Mouse (Mus musculus) Patski (cell line): ENCODE measurements around the gene Pgpep1. TPM values are rescaled to one million over a fixed set of nuclear protein-coding genes. Genes with fewer than 3 reads are reported as not detected.

Source experiments
- ATAC-seq: fragments of 100-300 bp; one replicate; pipeline ENCODE4 v1.8.0; 2021
- CTCF ChIA-PET: fragments of 350-600 bp; sonication (Branson Sonifier 250); formaldehyde crosslinking; loops from one replicate; lab custom pipeline; 2022; ENCODE audit warnings: inconsistent platforms; lab: Charles Lee
- POLR2A ChIA-PET: fragments of 350-600 bp; sonication (Branson Sonifier 250); formaldehyde crosslinking; loops from one replicate; lab custom pipeline; 2022; ENCODE audit warnings: antibody characterized with exemption, inconsistent platforms; lab: Charles Lee
- DNase-seq: peaks from one replicate; pipeline ENCODE4 v3.0.0-alpha.2; 2011; ENCODE audit warnings: low read depth, low spot score
- H3K27me3 ChIP-seq: fragments of 371-371 bp; one replicate; pipeline ENCODE4 v1.5.1; 2021
- CTCF ChIP-seq: fragments of 100-300 bp; IDR thresholded peaks from one replicate; pipeline ENCODE4 v1.5.1; 2021
- in situ Hi-C: fragments of 300-500 bp; cut with MboI; formaldehyde crosslinking; loops from 3 replicates; pipeline ENCODE4 v1.11.1; 2018; ENCODE audit warnings: low pct_unique_long_range_greater_than_20kb, mixed read lengths
- polyA plus RNA-seq: library from polyadenylated mRNA; unstranded; gene quantifications from one replicate; pipeline ENCODE4 v1.2.3, GENCODE M21; 2021

The Pgpep1 gene
- 116 TPM for polyA plus RNA-seq

DNA sequence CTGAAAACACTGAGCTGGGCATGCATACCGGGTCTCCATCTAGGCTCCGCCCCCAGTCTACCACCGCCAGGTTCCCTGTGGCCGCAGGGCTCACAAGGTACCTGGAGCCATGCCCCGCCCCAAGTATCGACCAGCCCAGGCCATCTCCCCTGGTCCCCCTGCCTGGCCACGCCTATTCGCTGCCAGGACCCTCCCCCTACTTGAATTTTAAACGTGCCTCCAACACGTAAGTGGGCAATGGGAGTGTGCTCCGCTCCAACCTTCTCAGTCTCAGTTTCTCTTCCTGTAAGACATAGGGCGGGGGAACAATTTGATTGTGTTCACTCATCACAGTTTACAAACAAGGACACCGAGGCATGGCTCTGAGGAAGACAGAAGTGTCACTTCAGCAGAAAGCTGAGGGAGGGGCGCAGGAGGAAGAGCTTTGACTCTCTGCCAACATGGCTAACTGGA is at the start of gene Pgpep1:
Pgpep1 (minus strand) TSS at position 116 of the 453 bp plus-strand sequence.
- DNase-seq (no peak), ATAC-seq (no peak)
- in situ Hi-C loops: loop anchor here (10.0 kb wide), 1 partner anchor 45 kb away; the partner anchor contains the start of gene Lrrc25
- POLR2A ChIA-PET: interaction anchor here (0.7 to 1.3 kb wide), 3 partner anchors 10 to 29 kb away, joined by 3 to 8 read pairs (median 4); no protein-coding TSS in a partner anchor
- TF ChIP-seq CTCF: no peak
- CTCF ChIA-PET: interaction anchor here (1.4 to 1.8 kb wide), 2 partner anchors 10 to 41 kb away, joined by 3 to 4 read pairs; no protein-coding TSS in a partner anchor
- H3K27me3 ChIP-seq: no peaks in the 10 kb centered on the region

DNA sequence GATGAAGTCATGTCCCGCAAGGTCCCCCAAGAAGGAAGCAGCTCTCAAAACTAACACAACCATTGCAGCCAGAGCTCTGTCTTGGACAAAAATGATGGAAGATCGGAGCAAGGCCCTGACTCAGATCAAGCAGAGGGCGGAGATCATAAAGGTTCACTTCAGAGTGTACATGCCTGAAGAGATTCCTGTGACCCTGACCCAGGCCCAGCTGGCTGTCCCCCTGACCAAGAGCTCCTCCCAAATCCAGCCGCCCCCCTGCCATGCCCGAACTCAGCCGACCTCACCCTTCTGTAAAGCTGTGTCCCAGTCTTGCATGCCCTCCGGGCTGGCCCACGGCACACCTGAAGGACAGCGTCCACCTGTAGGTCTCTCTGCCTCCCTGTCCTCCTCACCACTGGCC is 49.6 kb upstream of the Pgpep1 start:
- no peak for TF ChIP-seq CTCF
- ATAC-seq: no peak
- ChIA-PET CTCF (interaction anchor here (1.0 to 2.1 kb wide), 5 partner anchors 9 to 86 kb away, joined by 3 to 7 read pairs (median 3); partner anchors contain the start of gene Gm3336), POLR2A (interaction anchor here (1.2 kb wide), 1 partner anchor 10 kb away, joined by 4 read pairs; no protein-coding TSS in a partner anchor)
- no peaks in the 10 kb centered on the region for H3K27me3 ChIP-seq
- in situ Hi-C loops: loop anchor here (5.0 kb wide), 1 partner anchor 37 kb away; the partner anchor contains the start of gene Lsm4
- DNase-seq: no peak

DNA sequence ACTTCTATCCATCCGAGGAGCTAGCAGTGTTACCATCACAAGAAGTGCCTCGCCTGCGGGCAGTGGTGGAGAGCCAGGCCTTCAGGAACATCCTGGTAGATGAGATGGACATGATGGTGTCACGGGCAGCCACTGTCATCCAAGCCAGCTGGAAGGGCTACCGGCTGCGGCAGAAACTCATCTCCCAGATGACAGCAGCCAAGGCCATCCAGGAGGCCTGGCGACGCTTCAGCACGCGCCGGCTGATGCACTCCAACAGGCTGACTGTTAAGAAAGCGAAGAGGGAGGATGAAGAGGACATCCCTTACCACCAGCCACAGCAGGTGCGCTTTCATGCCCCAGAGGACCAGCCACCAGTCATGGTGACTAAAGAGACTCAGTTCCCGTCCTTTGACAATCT is 48.1 kb upstream of the Pgpep1 start:
- ChIA-PET CTCF (no interaction called here), POLR2A (interaction anchor here (0.6 kb wide), 1 partner anchor 101 kb away, joined by 6 read pairs; no protein-coding TSS in a partner anchor)
- no peaks in the 10 kb centered on the region for H3K27me3 ChIP-seq
- TF ChIP-seq CTCF: no peak
- ATAC-seq (no peak), DNase-seq (no peak)
- in situ Hi-C loops: no loop called here

DNA sequence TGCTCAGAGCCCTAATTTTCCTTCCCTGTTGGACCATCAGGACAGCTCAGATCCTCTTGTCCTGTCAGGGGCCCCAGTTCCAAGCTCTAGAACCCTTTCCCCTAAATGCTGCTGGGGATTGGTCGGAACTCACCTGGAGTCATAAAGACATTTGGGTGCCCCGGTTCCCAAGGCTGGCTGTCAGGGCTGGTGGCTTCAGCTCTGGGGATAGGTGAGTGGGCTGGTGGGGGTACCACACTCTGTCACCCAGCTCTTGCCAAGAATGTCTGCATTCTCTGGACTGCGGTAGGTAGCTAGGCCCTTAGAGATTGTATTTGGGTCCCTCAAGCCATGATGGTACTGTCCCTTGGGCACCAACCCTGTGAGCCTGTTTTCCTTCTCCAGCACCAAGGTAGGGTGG is 43.1 kb upstream of the Pgpep1 start, which contains the start of gene Iqcn:
Iqcn (plus strand) TSS at position 171 of the 400 bp plus-strand sequence.
- no peak for DNase-seq
- CTCF ChIA-PET: no interaction called here
- ATAC-seq: no peak
- POLR2A ChIA-PET: interaction anchor here (3.2 kb wide), 1 partner anchor 29 kb away, joined by 31 read pairs; the partner anchor contains the start of gene Lsm4
- no peaks in the 10 kb centered on the region for H3K27me3 ChIP-seq
- in situ Hi-C loops: no loop called here
- no peak for TF ChIP-seq CTCF

DNA sequence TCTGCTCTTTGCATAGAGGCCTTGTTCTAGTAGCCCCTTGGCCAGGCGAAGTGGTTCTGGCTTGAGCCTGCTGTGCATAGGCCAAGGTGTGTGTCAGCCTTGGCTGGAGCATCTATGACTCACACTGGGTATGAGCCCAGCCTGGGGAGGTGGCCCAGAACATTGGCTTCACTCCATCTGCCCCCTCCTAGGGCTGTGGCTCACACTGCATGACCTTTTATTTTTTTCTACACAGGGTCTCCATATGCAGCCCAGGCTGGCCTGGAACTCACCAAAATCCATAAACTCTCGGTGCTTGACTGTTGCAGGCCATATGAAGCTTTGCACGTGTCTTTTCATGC is 42.6 kb upstream of the Pgpep1 start:
- CTCF ChIA-PET: interaction anchor here (1.0 to 5.3 kb wide), 3 partner anchors 31 to 60 kb away, joined by 3 to 45 read pairs (median 7); partner anchors contain the start of gene Lsm4
- no peak for TF ChIP-seq CTCF
- in situ Hi-C loops: no loop called here
- H3K27me3 ChIP-seq: no peaks in the 10 kb centered on the region
- POLR2A ChIA-PET: interaction anchor here (3.2 kb wide), 1 partner anchor 29 kb away, joined by 31 read pairs; the partner anchor contains the start of gene Lsm4
- peak; percentile 24 for ATAC-seq
- peak; percentile 83 for DNase-seq

DNA sequence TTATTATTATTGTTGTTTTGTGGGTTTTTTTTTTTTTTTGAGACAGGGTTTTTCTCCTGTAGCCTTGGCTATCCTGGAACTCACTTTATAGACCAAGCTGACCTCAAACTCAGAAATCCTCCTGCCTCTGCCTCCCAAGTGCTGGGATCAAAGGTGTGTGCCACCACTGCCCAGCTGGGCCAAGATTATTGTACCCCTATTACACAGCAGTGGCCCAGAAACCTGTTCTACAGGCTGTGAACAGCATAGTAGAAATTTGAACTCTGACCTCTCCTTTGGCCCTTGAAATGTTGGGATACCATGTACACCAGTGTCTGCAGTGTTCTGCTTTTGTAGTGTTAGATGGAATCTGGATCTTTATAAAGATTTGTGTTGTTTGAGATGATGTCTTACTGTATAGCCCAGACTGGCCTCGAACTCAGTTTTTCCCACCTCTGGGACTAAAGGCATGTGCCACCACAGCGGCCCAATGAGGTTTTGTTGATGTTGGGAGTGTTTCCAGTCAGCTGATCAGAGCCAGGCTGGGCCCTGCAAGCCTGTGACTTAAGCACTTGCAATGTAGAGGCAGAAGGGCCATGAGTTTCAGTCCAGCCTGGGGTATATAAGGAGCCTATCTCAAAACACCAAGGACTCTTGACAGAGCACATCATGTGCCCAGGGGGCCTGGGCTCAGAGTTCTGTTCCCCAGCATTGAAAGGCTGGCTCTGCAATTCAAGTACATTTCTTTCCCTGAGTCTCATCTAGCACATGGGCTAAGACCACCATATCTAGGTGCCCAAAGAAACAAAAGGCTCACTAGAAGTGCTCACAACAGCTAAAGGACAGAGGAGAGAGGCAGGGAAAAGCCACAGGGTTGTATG is 42.0 kb upstream of the Pgpep1 start:
- H3K27me3 ChIP-seq: no peaks in the 10 kb centered on the region
- CTCF ChIA-PET: interaction anchor here (1.0 to 5.3 kb wide), 5 partner anchors 23 to 60 kb away, joined by 3 to 45 read pairs (median 6); partner anchors contain the start of gene Lsm4
- DNase-seq (no peak), ATAC-seq (peak; percentile 3)
- in situ Hi-C loops: no loop called here
- POLR2A ChIA-PET: interaction anchor here (0.6 to 3.2 kb wide), 7 partner anchors 8 to 73 kb away, joined by 3 to 31 read pairs (median 5); partner anchors contain the start of gene Lsm4
- TF ChIP-seq CTCF: no peak

DNA sequence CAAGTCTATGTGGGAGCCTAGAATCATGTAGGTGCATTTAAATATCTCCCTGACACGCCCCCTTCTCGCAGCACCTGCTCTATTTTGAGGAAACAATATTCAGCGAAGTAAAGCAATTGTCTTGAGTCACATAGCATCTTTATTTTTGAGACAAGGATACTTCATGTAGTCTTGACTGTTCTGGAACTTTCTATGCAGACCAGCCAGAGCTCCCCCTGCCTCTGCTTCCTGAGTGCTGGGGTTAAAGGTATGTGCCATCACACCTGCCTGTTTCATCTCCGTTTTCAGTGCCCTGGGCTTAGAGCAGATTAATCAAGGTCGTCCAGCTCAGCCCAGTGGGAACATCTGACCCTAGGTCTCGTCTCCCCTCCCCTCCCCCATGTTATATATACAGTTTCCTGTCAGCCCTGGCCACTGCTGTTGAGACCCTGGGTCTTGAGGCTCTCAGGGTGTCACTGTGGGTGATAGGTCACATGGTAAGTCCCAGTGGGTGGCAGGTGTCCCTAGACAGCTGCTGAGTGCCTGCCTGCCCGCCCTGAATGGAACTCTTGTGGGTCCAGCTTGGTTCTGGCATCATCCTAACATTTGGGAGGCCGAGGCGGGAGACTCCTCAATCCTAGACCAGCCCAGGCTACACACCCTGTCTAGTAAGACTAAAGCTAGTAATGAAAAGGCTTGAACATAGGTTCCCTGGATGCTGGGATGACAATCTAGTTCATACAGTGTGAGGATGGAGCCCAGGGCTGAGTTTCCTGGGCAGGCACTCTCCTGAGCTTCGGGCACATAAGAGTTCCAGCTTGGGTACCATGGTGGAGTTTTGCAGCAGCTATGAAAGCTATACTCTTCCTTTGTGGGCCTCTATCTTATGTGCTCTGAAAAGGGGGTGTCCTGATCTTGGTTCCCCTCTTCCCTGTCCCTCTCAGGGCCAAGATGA is 41.1 kb upstream of the Pgpep1 start:
- no peak for DNase-seq
- H3K27me3 ChIP-seq: no peaks in the 10 kb centered on the region
- in situ Hi-C loops: no loop called here
- POLR2A ChIA-PET: interaction anchor here (0.6 to 3.2 kb wide), 8 partner anchors 9 to 72 kb away, joined by 3 to 31 read pairs (median 4); partner anchors contain the start of gene Lsm4
- no peak for ATAC-seq
- no peak for TF ChIP-seq CTCF
- CTCF ChIA-PET: interaction anchor here (0.6 to 5.3 kb wide), 13 partner anchors 20 to 91 kb away, joined by 3 to 45 read pairs (median 4); partner anchors contain the start of genes Lrrc25, Lsm4 and Pgpep1

DNA sequence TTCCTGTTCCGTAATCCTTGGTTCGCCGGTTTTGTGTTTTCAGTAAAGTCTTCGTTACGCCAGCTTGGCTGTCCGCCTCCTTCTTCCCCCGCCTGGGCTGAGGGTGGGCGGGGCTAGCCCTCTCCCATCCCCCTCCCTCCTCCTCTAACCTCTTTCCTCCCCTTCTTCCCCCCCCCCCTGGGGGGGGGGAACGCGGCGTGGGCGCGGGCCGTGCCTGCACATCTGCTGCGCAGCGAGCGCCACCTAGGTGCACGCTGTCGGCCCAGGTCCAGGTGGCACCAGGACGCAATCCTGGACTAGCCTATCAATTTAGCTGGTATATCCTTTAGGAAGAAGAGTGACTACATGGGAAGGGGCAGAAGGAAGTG is 40.4 kb upstream of the Pgpep1 start:
- in situ Hi-C loops: no loop called here
- no peaks in the 10 kb centered on the region for H3K27me3 ChIP-seq
- no peak for TF ChIP-seq CTCF
- POLR2A ChIA-PET: interaction anchor here (0.6 to 3.2 kb wide), 8 partner anchors 9 to 70 kb away, joined by 3 to 31 read pairs (median 4); partner anchors contain the start of gene Lsm4
- CTCF ChIA-PET: interaction anchor here (0.6 to 5.3 kb wide), 14 partner anchors 18 to 90 kb away, joined by 3 to 45 read pairs (median 4); partner anchors contain the start of genes Lrrc25, Lsm4 and Pgpep1
- DNase-seq: no peak
- no peak for ATAC-seq
